Mouse (Mus musculus) CH12.LX (cell line): ENCODE measurements at regions not wholly inside any gene's neighbourhood (a gene's known extent, or its start where the extent isn't known, plus 50 kb on each side); places are given as distances from the start of the nearest gene placed in this dataset.

ENCODE experiments used
- DNase-seq: peaks from one replicate; pipeline ENCODE4 v3.0.0-alpha.2; 2013; ENCODE audit errors: extremely low read depth
- H3K27ac ChIP-seq: 2 replicates; pipeline ENCODE4 v1.5.1; 2012; ENCODE audit warnings: low read depth, mild to moderate bottlenecking, control low read depth, moderate library complexity; ENCODE audit not compliant: insufficient read depth
- H3K27me3 ChIP-seq: replicated peaks from 2 replicates; pipeline ENCODE3; 2012; ENCODE audit warnings: inconsistent platforms
- H3K36me3 ChIP-seq, 2 experiments: replicated peaks in 1 of 2; 2 replicates each; pipeline versions ENCODE3 to v1.6.1; 2012; ENCODE audit warnings: inconsistent platforms in 1 of 2, low read length in 1 of 2, mild to moderate bottlenecking in 1 of 2, mixed read lengths in 1 of 2, moderate library complexity in 1 of 2; ENCODE audit not compliant: control insufficient read depth in 1 of 2, insufficient read depth in 1 of 2
- H3K4me1 ChIP-seq, 2 experiments: 2 replicates each; pipeline ENCODE4 v1.6.1; 2012; ENCODE audit warnings: inconsistent platforms in 1 of 2, moderate library complexity in 1 of 2; ENCODE audit not compliant: insufficient read depth in 2 of 2, control insufficient read depth in 1 of 2
- H3K4me2 ChIP-seq: 2 replicates; pipeline ENCODE4 v1.6.1; 2012; ENCODE audit warnings: low read depth, mild to moderate bottlenecking, control low read depth; ENCODE audit not compliant: poor library complexity, insufficient read depth, severe bottlenecking
- H3K4me3 ChIP-seq, 3 experiments: fragments of 150-350 bp in 1 of 3; sonication (generic) in 1 of 3; replicated peaks in 1 of 3; 2 replicates each; pipeline versions ENCODE3 to v1.5.1; 2011 to 2012; ENCODE audit warnings: low read depth in 2 of 3, low read length in 2 of 3, mild to moderate bottlenecking in 2 of 3, moderate library complexity in 2 of 3, control low read depth in 1 of 3, improper control_type of control experiment in 1 of 3, inconsistent platforms in 1 of 3, mixed read lengths in 1 of 3; ENCODE audit not compliant: poor library complexity in 1 of 3
- H3K79me2 ChIP-seq: replicated peaks from 2 replicates; pipeline ENCODE4 v1.6.1; 2012; ENCODE audit warnings: mild to moderate bottlenecking, moderate library complexity; ENCODE audit not compliant: control insufficient read depth, poor library complexity, insufficient read depth, severe bottlenecking; ENCODE audit errors: extremely low read depth
- H3K9ac ChIP-seq: 2 replicates; pipeline ENCODE4 v1.6.1; 2012; ENCODE audit warnings: low read depth, mild to moderate bottlenecking, control low read depth, moderate library complexity; ENCODE audit not compliant: insufficient read depth
- H3K9me3 ChIP-seq: replicated peaks from 2 replicates; pipeline ENCODE3; 2012; ENCODE audit warnings: low read length, inconsistent platforms, mixed read lengths
- CHD1 ChIP-seq: IDR thresholded peaks from 2 replicates; pipeline ENCODE4 v1.6.1; 2012; ENCODE audit warnings: low read depth, low read length, improper control_type of control experiment, inconsistent platforms
- CHD2 ChIP-seq: IDR thresholded peaks from 2 replicates; pipeline ENCODE4 v1.6.1; 2011; ENCODE audit warnings: low read length, improper control_type of control experiment
- CTCF ChIP-seq, 2 experiments: IDR thresholded peaks in 1 of 2; conservative IDR thresholded peaks in 1 of 2; 2 replicates each; pipeline ENCODE4 v1.5.1; 2011 to 2012; ENCODE audit warnings: low read depth in 2 of 2, low read length in 2 of 2, improper control_type of control experiment in 1 of 2, inconsistent platforms in 1 of 2, mild to moderate bottlenecking in 1 of 2, moderate library complexity in 1 of 2
- ELF1 ChIP-seq: IDR thresholded peaks from 2 replicates; pipeline ENCODE4 v1.6.1; 2014; ENCODE audit warnings: low read depth, mild to moderate bottlenecking, inconsistent platforms, low read length, improper control_type of control experiment
- ETS1 ChIP-seq: conservative IDR thresholded peaks from 2 replicates; pipeline ENCODE4 v1.6.1; 2012; ENCODE audit warnings: low read depth, mild to moderate bottlenecking, inconsistent platforms, low read length, improper control_type of control experiment, moderate library complexity
- JUN ChIP-seq: IDR thresholded peaks from 2 replicates; pipeline ENCODE4 v1.6.1; 2011; ENCODE audit warnings: low read depth, mild to moderate bottlenecking, low read length, improper control_type of control experiment, moderate library complexity; ENCODE audit not compliant: insufficient read depth
- MAFK ChIP-seq: IDR thresholded peaks from 2 replicates; pipeline ENCODE4 v1.6.1; 2011; ENCODE audit warnings: low read length, improper control_type of control experiment; ENCODE audit not compliant: insufficient replicate concordance
- MAX ChIP-seq: IDR thresholded peaks from 2 replicates; pipeline ENCODE4 v1.6.1; 2011; ENCODE audit warnings: low read length, improper control_type of control experiment
- MAZ ChIP-seq: IDR thresholded peaks from 2 replicates; pipeline ENCODE4 v1.6.1; 2012; ENCODE audit warnings: low read depth, mild to moderate bottlenecking, inconsistent platforms, low read length, improper control_type of control experiment, moderate library complexity
- MEF2A ChIP-seq: IDR thresholded peaks from 2 replicates; pipeline ENCODE4 v1.6.1; 2014; ENCODE audit warnings: low read depth, mild to moderate bottlenecking, inconsistent platforms, low read length, improper control_type of control experiment, borderline replicate concordance
- MXI1 ChIP-seq: IDR thresholded peaks from 2 replicates; pipeline ENCODE4 v1.6.1; 2011; ENCODE audit warnings: mild to moderate bottlenecking, low read depth, low read length, improper control_type of control experiment
- RAD21 ChIP-seq: IDR thresholded peaks from 2 replicates; pipeline ENCODE4 v1.6.1; 2011; ENCODE audit warnings: low read depth, mild to moderate bottlenecking, low read length, improper control_type of control experiment, moderate library complexity
- RCOR1 ChIP-seq: conservative IDR thresholded peaks from 2 replicates; pipeline ENCODE4 v1.6.1; 2012; ENCODE audit warnings: low read depth, mild to moderate bottlenecking, inconsistent platforms, low read length, improper control_type of control experiment
- SIN3A ChIP-seq: IDR thresholded peaks from 2 replicates; pipeline ENCODE4 v1.6.1; 2012; ENCODE audit warnings: low read length, improper control_type of control experiment, inconsistent platforms
- SMC3 ChIP-seq: IDR thresholded peaks from 2 replicates; pipeline ENCODE4 v1.6.1; 2011; ENCODE audit warnings: low read depth, low read length, improper control_type of control experiment
- TBP ChIP-seq: conservative IDR thresholded peaks from 2 replicates; pipeline ENCODE4 v1.6.1; 2011; ENCODE audit warnings: low read depth, low read length, improper control_type of control experiment
- TCF12 ChIP-seq: IDR thresholded peaks from 2 replicates; pipeline ENCODE4 v1.6.1; 2014; ENCODE audit warnings: low read depth, mild to moderate bottlenecking, inconsistent platforms, low read length, improper control_type of control experiment
- USF1 ChIP-seq: IDR thresholded peaks from 2 replicates; pipeline ENCODE4 v1.6.1; 2014; ENCODE audit warnings: low read depth, mild to moderate bottlenecking, inconsistent platforms, low read length, improper control_type of control experiment
- USF2 ChIP-seq: conservative IDR thresholded peaks from 2 replicates; pipeline ENCODE4 v1.6.1; 2011; ENCODE audit warnings: low read depth, low read length, improper control_type of control experiment
- ZC3H11A ChIP-seq: IDR thresholded peaks from 2 replicates; pipeline ENCODE4 v1.6.1; 2012; ENCODE audit warnings: low read depth, mild to moderate bottlenecking, inconsistent platforms, low read length, improper control_type of control experiment
- ZKSCAN1 ChIP-seq: IDR thresholded peaks from 2 replicates; pipeline ENCODE4 v1.6.1; 2012; ENCODE audit warnings: low read depth, inconsistent platforms, low read length, improper control_type of control experiment, borderline replicate concordance
- ZMIZ1 ChIP-seq: IDR thresholded peaks from 2 replicates; pipeline ENCODE4 v1.6.1; 2012; ENCODE audit warnings: low read depth, mild to moderate bottlenecking, inconsistent platforms, low read length, improper control_type of control experiment
- ZNF384 ChIP-seq: IDR thresholded peaks from 2 replicates; pipeline ENCODE4 v1.6.1; 2012; ENCODE audit warnings: low read depth, low read length, improper control_type of control experiment, inconsistent platforms
- dilution Hi-C: fragments of 300-500 bp; cut with MboI; formaldehyde crosslinking; loops from 2 replicates; pipeline ENCODE4 v1.14.3; 2020; ENCODE audit warnings: low sequenced_read_pairs; ENCODE audit not compliant: extremely low pct_unique_long_range_greater_than_20kb, extremely low pct_ligation_motif_present
- in situ Hi-C: fragments of 300-500 bp; cut with MboI; formaldehyde crosslinking; loops from 3 replicates; pipeline ENCODE4 v1.14.3; 2019; ENCODE audit warnings: low sequenced_read_pairs, low pct_ligation_motif_present, low pct_unique_long_range_greater_than_20kb, mixed read lengths

- Histone ChIP-seq H3K27me3 (no peaks in the 10 kb centered on the region), H3K79me2 (no peaks in the 10 kb centered on the region)
- in situ Hi-C loops = no loop called here
Measured at GRCm38 (mm10) chr8:10825981-10826380, 182.3 kb downstream of the Irs2 start.

GRCm38 (mm10) chr8:10825192-10825926 is 182.9 kb downstream of the Irs2 start:
- TF ChIP-seq USF1 (no peak), ZNF384 (no peak), ZKSCAN1 (no peak), ETS1 (no peak), RCOR1 (no peak), MAZ (no peak), CHD2 (no peak), MEF2A (no peak), MAFK (no peak), JUN (no peak), CTCF (conservative IDR thresholded peaks at IDR 0.05 in 1 of 2, IDR thresholded peaks at IDR 0.05 in 1 of 2; ENCODE audit: low read depth in 2 of 2, low read length in 2 of 2) (no peak), RAD21 (no peak), USF2 (no peak), ZMIZ1 (no peak)
- TF ChIP-seq, all 38 proteins: peak for 0
- Histone ChIP-seq H3K9me3 (no peaks in the 10 kb centered on the region), H3K4me3 (no peak overlapping the region), H3K9ac (no peak overlapping the region), H3K4me2 (no peak overlapping the region), H3K36me3 (no peaks in the 10 kb centered on the region), H3K4me1 (peaks cover 9 to 31% of the 10 kb centered on the region in 2 experiments), H3K79me2 (no peaks in the 10 kb centered on the region), H3K27ac (no peak overlapping the region), H3K27me3 (no peaks in the 10 kb centered on the region)
- dilution Hi-C loops = no loop called here
- DNase-seq = no peak
- in situ Hi-C loops = no loop called here

More at GRCm38 (mm10) chr8:10825981-10826380, 182.3 kb downstream of the Irs2 start:
- Histone ChIP-seq H3K4me3 (no peak overlapping the region), H3K27ac (no peak overlapping the region), H3K4me1 (peaks cover 16 to 32% of the 10 kb centered on the region in 2 experiments), H3K9me3 (no peaks in the 10 kb centered on the region), H3K36me3 (no peaks in the 10 kb centered on the region), H3K4me2 (no peak overlapping the region), H3K9ac (no peak overlapping the region)
- TF ChIP-seq CTCF (conservative IDR thresholded peaks at IDR 0.05 in 1 of 2, IDR thresholded peaks at IDR 0.05 in 1 of 2; ENCODE audit: low read depth in 2 of 2, low read length in 2 of 2) = no peak
- no peak for TF ChIP-seq ZKSCAN1
- TF ChIP-seq CHD1 = no peak
- no peak for TF ChIP-seq TBP
- no peak for TF ChIP-seq ETS1
- no peak for TF ChIP-seq RAD21
- TF ChIP-seq ELF1 = no peak
- TF ChIP-seq USF2 = no peak
- no peak for TF ChIP-seq SMC3
- no peak for TF ChIP-seq MAFK
- no peak for TF ChIP-seq MAX
- TF ChIP-seq SIN3A = no peak
- no peak for TF ChIP-seq ZC3H11A
- no peak for TF ChIP-seq JUN
- no peak for TF ChIP-seq TCF12
- no peak for TF ChIP-seq MXI1
- dilution Hi-C loops = no loop called here
- DNase-seq = no peak
